Mouse (Mus musculus) cerebellum, adult 2 months (tissue): ENCODE data around the gene Syt14. TPM values are rescaled to one million over a fixed set of nuclear protein-coding genes. Genes with fewer than 3 reads are reported as not detected.

Experiments
- DNase-seq, 2 experiments: peaks; one replicate each; pipeline ENCODE4 v3.0.0; 2021
- H3K27ac ChIP-seq: fragments of 200-500 bp; 2 replicates; pipeline ENCODE4 v1.5.1; 2012; ENCODE audit warnings: low read length, control low read depth, inconsistent platforms; ENCODE audit not compliant: insufficient read depth
- H3K27me3 ChIP-seq: fragments of 200-500 bp; 2 replicates; pipeline ENCODE4 v1.6.1; 2012; ENCODE audit warnings: inconsistent platforms, mild to moderate bottlenecking, low read length, moderate library complexity; ENCODE audit not compliant: control insufficient read depth, insufficient read depth
- H3K4me1 ChIP-seq: fragments of 200-500 bp; 2 replicates; pipeline ENCODE4 v1.6.1; 2011; ENCODE audit warnings: low read length; ENCODE audit not compliant: control insufficient read depth, insufficient read depth
- H3K4me3 ChIP-seq: fragments of 200-500 bp; replicated peaks from 2 replicates; pipeline ENCODE3; 2011; ENCODE audit warnings: mild to moderate bottlenecking, low read depth, low read length, control low read depth; ENCODE audit not compliant: insufficient read depth
- CTCF ChIP-seq: fragments of 200-500 bp; IDR thresholded peaks from 2 replicates; pipeline ENCODE4 v1.5.1; 2011; ENCODE audit warnings: low read depth, mild to moderate bottlenecking, control low read depth, low read length, moderate library complexity, borderline replicate concordance; ENCODE audit not compliant: insufficient read depth
- POLR2A ChIP-seq: fragments of 200-500 bp; IDR thresholded peaks from 2 replicates; pipeline ENCODE4 v1.6.1; 2011; ENCODE audit warnings: low read length, control low read depth, borderline replicate concordance; ENCODE audit not compliant: insufficient read depth
- WGBS: fragments of 180-500 bp; shearing (Covaris S2); methylation state at CpG from one replicate; pipeline ENCODE4 v1.1.7; 2018; 5-methylcytosine and 5-hydroxymethylcytosine counted together
- polyA plus RNA-seq: library from polyadenylated mRNA; depleted of rRNA; stranded (reverse); fragments of >200 nt; gene quantifications from 2 replicates; pipeline ENCODE4 v1.2.3, GENCODE M21; 2012

Syt14 gene
- polyA plus RNA-seq, 1 experiment, result 6.4 TPM

DNA sequence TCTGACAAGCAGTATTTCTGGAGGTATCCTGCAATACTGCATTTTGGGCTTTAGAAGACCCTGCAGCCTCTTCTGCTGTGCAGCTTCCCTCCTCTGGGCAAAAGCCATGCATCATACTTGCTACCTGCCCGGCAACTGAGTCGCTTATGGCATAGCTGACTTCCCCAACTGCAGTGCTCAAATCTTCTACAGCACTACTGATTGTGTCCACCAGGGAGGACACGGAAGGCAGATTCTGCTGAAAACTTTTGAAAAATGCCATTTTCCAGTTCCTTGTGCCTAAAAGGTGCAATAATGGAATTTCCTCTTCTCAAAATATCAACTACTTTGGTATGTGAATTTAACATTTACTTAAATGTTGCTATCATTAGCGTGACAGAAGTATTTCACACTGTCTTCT lies 51.2 kb downstream of the Syt14 start:
- 91% methylated on average over 4 of the region's 4 CpGs for WGBS
- Histone ChIP-seq H3K27me3 (no peaks in the 10 kb centered on the region), H3K27ac (no peak overlapping the region), H3K4me1 (no peaks in the 10 kb centered on the region; the same call in 1 of the 2 replicates), H3K4me3 (no peak overlapping the region)
- DNase-seq, result no peak
- no peak for TF ChIP-seq CTCF

DNA sequence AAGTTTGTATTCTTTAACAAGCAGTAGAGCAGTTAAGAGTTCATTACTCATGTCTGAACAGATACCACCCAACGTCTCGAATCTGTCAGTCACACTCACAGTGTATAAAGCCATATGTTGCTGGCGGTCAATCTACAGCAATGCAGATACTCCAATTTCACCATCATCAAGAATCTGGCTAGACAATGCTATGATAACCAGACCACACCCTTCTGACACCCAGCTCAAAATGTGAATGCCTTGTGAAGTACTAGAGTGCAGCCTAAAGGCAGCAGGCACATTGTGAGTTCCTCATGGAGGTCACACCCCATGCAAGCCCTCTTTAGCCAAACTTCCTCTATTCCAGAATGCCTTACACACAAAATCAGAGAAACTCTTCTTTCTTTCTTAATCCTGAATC lies 53.9 kb downstream of the Syt14 start:
- no peak overlapping the region for H3K27ac ChIP-seq
- WGBS, result 87% methylated on average over 3 of the region's 3 CpGs
- no peaks in the 10 kb centered on the region for H3K4me1 ChIP-seq
- no peak for TF ChIP-seq POLR2A
- no peak for TF ChIP-seq CTCF
- no peak overlapping the region for H3K4me3 ChIP-seq
- no peaks in the 10 kb centered on the region for H3K27me3 ChIP-seq
- DNase-seq, result no peak

DNA sequence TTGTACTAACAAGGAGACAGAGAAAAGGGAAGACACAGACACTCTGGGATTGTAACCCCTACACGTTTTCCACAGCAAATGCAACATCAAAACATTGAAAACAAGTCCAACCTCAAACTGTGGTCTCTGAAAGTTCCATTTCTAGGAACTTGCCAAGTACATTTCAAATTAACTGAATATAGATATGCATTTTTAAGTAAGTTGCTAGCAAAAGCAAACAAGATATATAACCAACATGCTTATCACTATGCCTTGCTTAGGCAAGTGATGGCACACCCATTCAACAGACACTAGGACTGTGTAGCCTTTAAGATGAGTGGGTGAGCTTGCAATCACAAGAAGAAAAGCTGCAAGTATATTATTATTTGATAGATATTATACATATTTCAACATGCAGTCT lies 54.5 kb downstream of the Syt14 start:
- Histone ChIP-seq H3K27ac (no peak overlapping the region), H3K27me3 (no peaks in the 10 kb centered on the region), H3K4me3 (no peak overlapping the region), H3K4me1 (no peaks in the 10 kb centered on the region)
- 80% methylated on average over 1 of the region's 1 CpGs for WGBS
- DNase-seq, result no peak
- TF ChIP-seq POLR2A (no peak), CTCF (no peak)

DNA sequence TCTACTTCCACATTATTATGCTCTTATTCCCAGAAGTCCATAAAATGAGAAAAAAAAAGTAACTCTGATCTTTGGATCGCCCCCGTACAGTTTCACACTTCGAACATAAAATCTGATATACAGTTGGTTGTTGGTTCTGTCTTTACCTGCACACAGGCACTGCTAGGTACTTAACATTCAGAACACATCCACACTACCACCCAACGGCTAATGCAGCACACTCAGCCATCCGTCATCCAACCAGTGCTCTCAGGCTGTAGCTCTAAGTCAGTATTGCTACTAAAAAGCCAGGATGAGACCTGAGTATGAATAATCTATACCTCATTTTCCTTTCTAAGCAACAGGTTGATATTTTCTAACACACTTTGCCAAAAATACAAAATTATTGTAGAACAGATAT lies 73.3 kb downstream of the Syt14 start:
- WGBS, result 78% methylated on average over 5 of the region's 5 CpGs
- Histone ChIP-seq H3K27ac (no peak overlapping the region), H3K4me1 (peaks cover 6% of the 10 kb centered on the region; the same call in 1 of the 2 replicates), H3K27me3 (no peaks in the 10 kb centered on the region), H3K4me3 (no peak overlapping the region)
- TF ChIP-seq POLR2A, result no peak
- no peak for TF ChIP-seq CTCF
- no peak for DNase-seq

DNA sequence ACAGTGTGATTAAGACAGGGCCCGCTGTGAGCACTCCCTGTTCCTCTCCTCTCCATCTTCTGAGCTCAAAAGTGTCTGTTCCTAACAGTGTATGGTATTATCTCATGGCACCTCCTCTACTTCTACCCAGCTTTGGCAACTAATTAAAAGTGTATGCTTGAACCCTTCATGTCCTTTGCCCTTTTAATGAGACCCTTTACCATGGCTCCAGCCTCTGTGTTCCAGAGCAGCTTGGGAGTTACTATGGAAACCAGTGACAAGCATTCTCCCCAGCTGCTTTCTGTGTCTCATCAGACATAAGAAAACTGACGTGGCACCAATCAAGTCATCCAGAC lies 87.8 kb downstream of the Syt14 start:
- 74% methylated on average over 2 of the region's 2 CpGs for WGBS
- DNase-seq, result no peak
- Histone ChIP-seq H3K27me3 (no peaks in the 10 kb centered on the region), H3K4me3 (no peak overlapping the region), H3K4me1 (no peaks in the 10 kb centered on the region), H3K27ac (no peak overlapping the region)
- TF ChIP-seq POLR2A (no peak), CTCF (no peak)

DNA sequence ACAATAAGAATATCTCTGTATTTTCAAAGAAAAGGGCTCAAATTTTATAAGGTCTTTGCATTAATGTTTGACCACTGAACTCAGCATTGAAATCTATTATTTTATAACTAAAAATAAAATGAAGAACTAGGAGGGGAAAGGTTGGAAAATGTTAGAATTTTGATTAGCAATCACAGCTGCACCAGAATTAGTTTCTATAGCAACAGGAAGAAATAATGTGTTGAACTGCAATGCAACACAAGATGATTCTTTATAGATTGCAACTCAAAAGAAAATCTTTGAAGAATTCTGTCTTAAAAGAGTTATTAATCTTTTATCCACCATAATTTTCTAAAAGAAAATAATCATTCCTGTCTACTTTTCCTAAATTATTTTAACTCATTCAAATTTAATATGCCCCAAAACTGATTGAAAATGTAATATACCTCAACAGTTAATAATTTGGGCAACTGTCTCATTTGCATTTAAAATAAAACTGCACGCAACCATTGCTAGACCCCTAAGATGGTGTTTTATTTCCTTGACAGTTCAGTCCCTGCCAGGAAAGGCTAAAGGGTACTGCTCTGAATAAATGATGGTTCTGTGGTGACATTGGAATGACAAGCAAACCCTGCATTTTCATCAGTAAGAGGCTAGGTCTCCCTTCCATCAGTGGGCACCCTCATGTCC lies 88.3 kb downstream of the Syt14 start:
- H3K27me3 ChIP-seq, result no peaks in the 10 kb centered on the region
- no peak overlapping the region for H3K27ac ChIP-seq
- 98% methylated on average over 1 of the region's 1 CpGs for WGBS

DNA sequence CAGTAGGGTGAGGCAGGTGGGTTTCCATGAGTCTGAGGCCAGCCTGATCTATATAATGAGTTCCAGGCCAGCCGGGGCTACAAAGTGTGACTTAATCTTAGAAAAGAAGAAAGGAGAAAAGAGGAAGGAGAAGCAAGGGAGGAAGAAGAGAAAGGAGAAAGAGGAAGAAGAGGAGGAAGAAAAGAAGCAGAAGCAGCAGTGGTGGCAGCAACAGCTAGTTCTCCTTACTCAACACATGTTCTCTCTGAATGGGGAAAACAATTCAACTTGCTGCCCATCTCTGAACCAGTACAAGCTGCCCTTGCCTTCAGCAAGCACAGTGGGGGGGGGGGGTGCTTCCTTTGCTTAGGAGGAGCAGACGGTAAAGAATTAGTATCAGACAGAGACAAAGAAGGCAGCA lies 96.5 kb downstream of the Syt14 start:
- Histone ChIP-seq H3K27me3 (no peaks in the 10 kb centered on the region), H3K27ac (no peak overlapping the region), H3K4me3 (no peak overlapping the region), H3K4me1 (no peaks in the 10 kb centered on the region)
- TF ChIP-seq POLR2A, result no peak
- no peak for TF ChIP-seq CTCF
- DNase-seq, result no peak
- 58% methylated on average over 2 of the region's 2 CpGs for WGBS

More for the DNA sequence above, 88.3 kb downstream of the Syt14 start:
- DNase-seq, result no peak
- Histone ChIP-seq H3K4me1 (no peaks in the 10 kb centered on the region), H3K4me3 (no peak overlapping the region)
- TF ChIP-seq POLR2A, result no peak

DNA sequence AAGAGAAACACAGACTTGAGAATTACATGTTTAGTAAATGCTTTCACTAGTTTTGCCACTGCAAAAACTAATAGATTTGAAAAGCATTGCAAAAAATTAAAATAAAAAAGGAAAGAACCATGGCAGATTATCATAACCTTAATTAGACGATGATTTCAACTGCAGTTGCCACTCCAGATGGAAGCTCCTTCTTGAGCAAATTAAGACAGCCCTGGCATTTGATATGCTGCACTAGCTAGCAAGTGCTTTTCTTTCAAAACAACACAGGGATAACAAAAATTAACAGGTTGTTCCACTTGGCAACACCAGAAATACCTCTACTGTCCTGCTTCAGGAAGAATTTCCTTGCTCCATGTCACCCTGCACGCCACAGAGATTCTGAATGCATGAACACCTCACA lies 97.6 kb downstream of the Syt14 start:
- H3K27ac ChIP-seq, result no peak overlapping the region

More for the DNA sequence above, 97.6 kb downstream of the Syt14 start:
- 72% methylated on average over 2 of the region's 2 CpGs for WGBS
- H3K4me3 ChIP-seq, result no peak overlapping the region
- DNase-seq, result no peak
- TF ChIP-seq POLR2A (no peak), CTCF (no peak)
- H3K27me3 ChIP-seq, result no peaks in the 10 kb centered on the region
- no peaks in the 10 kb centered on the region for H3K4me1 ChIP-seq
